Mouse (Mus musculus): ENCODE results near the gene Iars2.

GRCm38 (mm10) chr1:185334136-185334535 is 4.9 kb upstream of the Iars2 start:
- no peak for TF ChIP-seq CTCF (IDR thresholded peaks at IDR 0.05; ENCODE audit: insufficient read depth, low read depth, low read length)
- no peak for TF ChIP-seq POLR2A (IDR thresholded peaks at IDR 0.05; ENCODE audit: insufficient read depth, low read depth, low read length)
